Mouse (Mus musculus): Measurements from ENCODE around the gene Klhl26. TPM values are rescaled to one million over a fixed set of nuclear protein-coding genes. Genes with fewer than 3 reads are reported as not detected.

Gene Klhl26
- polyA plus RNA-seq, 1 experiment from 2014 or later = 37.5 TPM

DNA sequence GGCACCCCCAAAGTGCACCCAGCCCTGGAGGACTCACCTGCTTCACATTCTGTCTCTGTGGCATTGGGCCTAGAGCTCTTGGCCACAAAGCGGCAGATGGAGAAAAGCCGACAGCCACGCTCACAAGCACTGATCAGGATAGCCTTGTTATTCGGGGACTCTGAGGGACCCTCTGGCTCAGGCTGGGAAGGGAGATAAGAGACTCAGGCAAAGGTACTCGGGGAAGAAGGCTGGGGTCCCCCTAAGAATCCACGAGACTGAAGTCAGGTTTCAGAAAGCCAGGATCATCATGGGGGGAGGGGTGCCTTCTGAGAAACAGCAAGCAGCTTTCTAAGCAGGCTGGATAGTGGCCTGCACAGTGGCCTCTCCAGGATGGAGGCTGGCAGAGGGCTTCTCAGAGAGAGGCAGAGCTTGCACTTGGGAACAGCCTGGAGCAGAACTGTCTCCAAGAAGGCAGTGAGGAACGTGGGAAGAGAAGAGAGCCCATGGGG lies 9.5 kb upstream of the Klhl26 start:
- peak; percentile 7 for ATAC-seq
- peak overlapping the region; percentile 60 for H3K4me3 ChIP-seq (ENCODE audit: low read length)
- no peak overlapping the region for H3K27ac ChIP-seq (ENCODE audit: low read depth, low read length)
- WGBS = 52% methylated on average over 7 of the region's 7 CpGs
- no peaks in the 10 kb centered on the region for H3K9me3 ChIP-seq (ENCODE audit: control insufficient read depth, low read length)
- H3K9ac ChIP-seq (ENCODE audit: low read depth, low read length) = peak overlapping the region; percentile 89
- H3K36me3 ChIP-seq (ENCODE audit: control insufficient read depth, insufficient read depth, low read length) = peaks cover 6% of the 10 kb centered on the region; the same call in 1 of the 2 replicates
- peak overlapping the region; percentile 72 for H3K4me2 ChIP-seq (ENCODE audit: low read length)
- peaks cover 22% of the 10 kb centered on the region for H3K4me1 ChIP-seq (ENCODE audit: control insufficient read depth, insufficient read depth, low read depth, low read length)
- peaks cover 42% of the 10 kb centered on the region for H3K27me3 ChIP-seq (replicated peaks; ENCODE audit: control insufficient read depth, insufficient read depth, low read length)

- no peaks in the 10 kb centered on the region for H3K9me3 ChIP-seq (ENCODE audit: control insufficient read depth, low read length)
- peaks cover 6% of the 10 kb centered on the region; the same call in 1 of the 2 replicates for H3K36me3 ChIP-seq (ENCODE audit: control insufficient read depth, insufficient read depth, low read length)
- ATAC-seq = no peak
- H3K9ac ChIP-seq (ENCODE audit: low read depth, low read length) = no peak overlapping the region
- H3K27ac ChIP-seq (ENCODE audit: low read depth, low read length) = no peak overlapping the region
- peaks cover 10% of the 10 kb centered on the region for H3K4me1 ChIP-seq (ENCODE audit: control insufficient read depth, insufficient read depth, low read depth, low read length)
- no peak overlapping the region for H3K4me2 ChIP-seq (ENCODE audit: low read length)
- peaks cover 18% of the 10 kb centered on the region for H3K27me3 ChIP-seq (replicated peaks; ENCODE audit: control insufficient read depth, insufficient read depth, low read length)
- WGBS = 67% methylated on average over 2 of the region's 2 CpGs
- H3K4me3 ChIP-seq (ENCODE audit: low read length) = no peak overlapping the region
These were observed 6.2 kb upstream of the Klhl26 start for GRCm38 (mm10) chr8:70482943-70483342.

GRCm38 (mm10) chr8:70481908-70482307 lies 5.1 kb upstream of the Klhl26 start:
- Histone ChIP-seq H3K4me3 (ENCODE audit: low read length) (no peak overlapping the region), H3K9ac (ENCODE audit: low read depth, low read length) (no peak overlapping the region), H3K4me1 (ENCODE audit: control insufficient read depth, insufficient read depth, low read depth, low read length) (peaks cover 12% of the 10 kb centered on the region), H3K9me3 (ENCODE audit: control insufficient read depth, low read length) (no peaks in the 10 kb centered on the region), H3K27me3 (replicated peaks; ENCODE audit: control insufficient read depth, insufficient read depth, low read length) (peaks cover 16% of the 10 kb centered on the region), H3K27ac (ENCODE audit: low read depth, low read length) (no peak overlapping the region), H3K36me3 (ENCODE audit: control insufficient read depth, insufficient read depth, low read length) (peaks cover 6% of the 10 kb centered on the region; the same call in 1 of the 2 replicates), H3K4me2 (ENCODE audit: low read length) (no peak overlapping the region)
- no peak for ATAC-seq
- 76% methylated on average over 3 of the region's 3 CpGs for WGBS

GRCm38 (mm10) chr8:70477269-70477982 lies 658 bp upstream of the Klhl26 start:
- H3K4me2 ChIP-seq (ENCODE audit: low read length) = peak overlapping the region; percentile 90
- H3K4me1 ChIP-seq (ENCODE audit: control insufficient read depth, insufficient read depth, low read depth, low read length) = peaks cover 19% of the 10 kb centered on the region
- peak; percentile 26 for ATAC-seq
- WGBS = 5% methylated on average over 21 of the region's 21 CpGs
- no peaks in the 10 kb centered on the region for H3K36me3 ChIP-seq (ENCODE audit: control insufficient read depth, insufficient read depth, low read length)
- no peaks in the 10 kb centered on the region for H3K9me3 ChIP-seq (ENCODE audit: control insufficient read depth, low read length)
- 0 out of 2 replicates have a peak, but pooled peaks cover 3% of the 10 kb centered on the region for H3K27me3 ChIP-seq (replicated peaks; ENCODE audit: control insufficient read depth, insufficient read depth, low read length)
- H3K4me3 ChIP-seq (ENCODE audit: low read length) = peak overlapping the region; percentile 89
- peak overlapping the region; percentile 96 for H3K9ac ChIP-seq (ENCODE audit: low read depth, low read length)
- no peak overlapping the region for H3K27ac ChIP-seq (ENCODE audit: low read depth, low read length)

DNA sequence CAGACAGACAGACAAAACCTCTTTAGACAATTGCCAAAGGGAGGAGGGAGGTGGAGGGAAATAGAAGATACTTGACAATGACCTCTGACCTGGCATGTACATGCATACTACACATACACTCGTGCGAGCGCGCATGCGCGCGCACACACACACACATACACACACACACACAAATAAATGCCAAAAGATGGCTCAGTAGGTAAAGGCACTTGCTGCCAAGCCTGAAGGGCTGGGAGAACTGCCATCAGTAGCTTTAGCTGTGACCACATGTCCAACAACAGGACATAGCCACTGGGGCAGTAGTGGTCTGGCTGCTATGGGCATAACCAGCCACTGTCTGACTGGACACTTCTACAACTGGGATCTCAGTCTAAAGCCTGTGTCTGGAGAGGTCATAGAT lies 4.9 kb downstream of the Klhl26 start:
- H3K27ac ChIP-seq (ENCODE audit: low read depth, low read length) = no peak overlapping the region
- H3K4me2 ChIP-seq (ENCODE audit: low read length) = no peak overlapping the region
- 95% methylated on average over 7 of the region's 7 CpGs for WGBS
- no peaks in the 10 kb centered on the region for H3K9me3 ChIP-seq (ENCODE audit: control insufficient read depth, low read length)
- no peak overlapping the region for H3K4me3 ChIP-seq (ENCODE audit: low read length)
- no peak for ATAC-seq
- H3K36me3 ChIP-seq (ENCODE audit: control insufficient read depth, insufficient read depth, low read length) = no peaks in the 10 kb centered on the region
- H3K4me1 ChIP-seq (ENCODE audit: control insufficient read depth, insufficient read depth, low read depth, low read length) = peaks cover 21% of the 10 kb centered on the region
- H3K9ac ChIP-seq (ENCODE audit: low read depth, low read length) = no peak overlapping the region
- H3K27me3 ChIP-seq (replicated peaks; ENCODE audit: control insufficient read depth, insufficient read depth, low read length) = no peaks in the 10 kb centered on the region

GRCm38 (mm10) chr8:70469938-70470337 lies 6.8 kb downstream of the Klhl26 start:
- ATAC-seq = peak; percentile 35
- H3K9ac ChIP-seq (ENCODE audit: low read depth, low read length) = no peak overlapping the region
- no peak overlapping the region for H3K27ac ChIP-seq (ENCODE audit: low read depth, low read length)
- H3K27me3 ChIP-seq (replicated peaks; ENCODE audit: control insufficient read depth, insufficient read depth, low read length) = no peaks in the 10 kb centered on the region
- H3K4me1 ChIP-seq (ENCODE audit: control insufficient read depth, insufficient read depth, low read depth, low read length) = peaks cover 6% of the 10 kb centered on the region
- 58% methylated on average over 2 of the region's 2 CpGs for WGBS
- peaks cover 3% of the 10 kb centered on the region; the same call in 1 of the 2 replicates for H3K36me3 ChIP-seq (ENCODE audit: control insufficient read depth, insufficient read depth, low read length)
- H3K9me3 ChIP-seq (ENCODE audit: control insufficient read depth, low read length) = no peaks in the 10 kb centered on the region
- H3K4me2 ChIP-seq (ENCODE audit: low read length) = no peak overlapping the region
- no peak overlapping the region for H3K4me3 ChIP-seq (ENCODE audit: low read length)

DNA sequence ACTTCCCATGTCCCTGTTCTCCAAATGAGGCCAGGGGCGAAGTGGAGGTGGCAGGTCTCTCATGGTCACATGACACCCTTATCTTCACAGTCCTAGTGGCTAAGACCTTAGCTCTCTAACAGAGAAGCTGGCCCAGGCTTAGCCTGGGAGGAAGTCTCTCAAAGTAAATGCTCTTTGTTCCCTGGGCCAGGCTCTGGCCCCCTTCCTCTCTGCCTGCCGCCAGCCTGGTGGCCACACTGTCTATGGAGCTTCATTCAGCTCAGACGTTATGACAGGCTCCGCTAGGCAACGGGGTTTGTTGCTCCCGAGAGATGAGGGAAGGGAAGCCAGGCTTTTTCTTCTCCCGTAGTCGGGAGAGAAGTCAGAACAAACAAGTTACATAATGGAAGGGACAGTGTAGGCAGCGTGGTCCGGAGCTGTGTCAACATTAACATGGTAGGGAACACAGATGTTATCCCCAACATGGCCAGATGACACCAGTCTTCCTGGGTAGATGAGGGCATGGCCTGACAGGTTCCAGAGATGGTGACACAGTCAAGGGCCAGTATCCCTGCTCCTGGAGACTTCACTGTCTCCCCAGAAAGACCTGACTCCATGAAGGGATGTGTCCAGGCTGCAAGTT lies 7.4 kb downstream of the Klhl26 start:
- no peak overlapping the region for H3K9ac ChIP-seq (ENCODE audit: low read depth, low read length)
- H3K9me3 ChIP-seq (ENCODE audit: control insufficient read depth, low read length) = no peaks in the 10 kb centered on the region
- no peak overlapping the region for H3K4me3 ChIP-seq (ENCODE audit: low read length)
- H3K27me3 ChIP-seq (replicated peaks; ENCODE audit: control insufficient read depth, insufficient read depth, low read length) = no peaks in the 10 kb centered on the region
- peaks cover 3% of the 10 kb centered on the region; the same call in 1 of the 2 replicates for H3K36me3 ChIP-seq (ENCODE audit: control insufficient read depth, insufficient read depth, low read length)
- 0 out of 2 replicates have a peak overlapping the region, but pooled peaks have one; percentile 31 for H3K27ac ChIP-seq (ENCODE audit: low read depth, low read length)
- peak; percentile 64 for ATAC-seq
- peaks cover 6% of the 10 kb centered on the region for H3K4me1 ChIP-seq (ENCODE audit: control insufficient read depth, insufficient read depth, low read depth, low read length)
- 38% methylated on average over 10 of the region's 10 CpGs for WGBS
- H3K4me2 ChIP-seq (ENCODE audit: low read length) = no peak overlapping the region

DNA sequence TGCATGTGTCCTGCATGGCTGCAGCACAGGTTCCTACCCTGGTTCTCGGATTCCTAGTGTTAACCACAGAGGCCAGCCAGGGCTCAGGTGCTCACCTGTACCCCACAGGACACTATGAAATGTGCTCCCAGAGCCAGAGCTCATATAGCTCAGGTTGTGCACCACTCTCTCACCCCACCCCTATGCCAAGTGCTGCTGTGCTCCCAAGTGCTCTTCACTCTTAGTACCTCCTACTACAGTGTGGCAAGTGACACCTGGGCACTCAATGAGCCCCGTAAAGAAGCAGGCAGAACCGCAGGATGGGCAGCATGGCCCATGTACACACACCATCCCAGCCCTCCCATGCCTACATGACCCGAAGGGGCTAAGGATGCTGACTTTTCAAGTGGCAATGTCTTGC lies 8.0 kb downstream of the Klhl26 start:
- no peak overlapping the region for H3K27ac ChIP-seq (ENCODE audit: low read depth, low read length)
- H3K9ac ChIP-seq (ENCODE audit: low read depth, low read length) = no peak overlapping the region
- no peaks in the 10 kb centered on the region for H3K27me3 ChIP-seq (replicated peaks; ENCODE audit: control insufficient read depth, insufficient read depth, low read length)

DNA sequence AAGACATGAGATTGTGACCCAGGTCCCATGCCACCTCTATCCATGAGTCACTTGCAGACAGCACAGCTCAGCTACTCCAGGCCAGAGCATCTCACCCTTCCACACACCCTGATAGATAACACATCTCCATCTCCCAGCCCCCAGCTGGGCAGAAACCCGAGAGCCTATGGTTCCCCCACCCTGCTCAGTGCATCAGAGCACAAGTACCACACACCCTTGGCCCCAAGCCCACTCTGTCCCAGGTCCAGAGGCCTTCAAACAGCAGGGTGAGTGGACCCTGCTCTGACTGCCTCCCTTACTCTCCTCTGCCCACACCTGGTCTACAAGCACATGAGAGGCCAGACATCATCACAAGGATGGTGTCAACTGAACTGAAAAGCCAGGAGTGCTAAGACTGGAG lies 8.9 kb downstream of the Klhl26 start:
- H3K4me3 ChIP-seq (ENCODE audit: low read length) = no peak overlapping the region
- no peaks in the 10 kb centered on the region for H3K9me3 ChIP-seq (ENCODE audit: control insufficient read depth, low read length)
- peaks cover 6% of the 10 kb centered on the region for H3K4me1 ChIP-seq (ENCODE audit: control insufficient read depth, insufficient read depth, low read depth, low read length)
- peaks cover 3% of the 10 kb centered on the region; the same call in 1 of the 2 replicates for H3K36me3 ChIP-seq (ENCODE audit: control insufficient read depth, insufficient read depth, low read length)
- WGBS = 55% methylated on average over 1 of the region's 1 CpGs
- no peak for ATAC-seq
- H3K9ac ChIP-seq (ENCODE audit: low read depth, low read length) = no peak overlapping the region
- H3K27ac ChIP-seq (ENCODE audit: low read depth, low read length) = no peak overlapping the region
- H3K4me2 ChIP-seq (ENCODE audit: low read length) = no peak overlapping the region
- no peaks in the 10 kb centered on the region for H3K27me3 ChIP-seq (replicated peaks; ENCODE audit: control insufficient read depth, insufficient read depth, low read length)

More for the DNA sequence above, 8.0 kb downstream of the Klhl26 start:
- Histone ChIP-seq H3K36me3 (ENCODE audit: control insufficient read depth, insufficient read depth, low read length) (peaks cover 3% of the 10 kb centered on the region; the same call in 1 of the 2 replicates), H3K4me2 (ENCODE audit: low read length) (no peak overlapping the region), H3K4me3 (ENCODE audit: low read length) (no peak overlapping the region), H3K9me3 (ENCODE audit: control insufficient read depth, low read length) (no peaks in the 10 kb centered on the region), H3K4me1 (ENCODE audit: control insufficient read depth, insufficient read depth, low read depth, low read length) (peaks cover 6% of the 10 kb centered on the region)
- no peak for ATAC-seq
- 96% methylated on average over 4 of the region's 4 CpGs for WGBS
